Mouse (Mus musculus): ENCODE measurements around the gene Mnd1. TPM values are rescaled to one million over a fixed set of nuclear protein-coding genes. Genes with fewer than 3 reads are reported as not detected.
A peak's percentile ranks its signal among the peaks of the same experiment; 100 is the strongest.

Mnd1 gene
- polyA plus RNA-seq, 1 experiment from 2014 or later: 10.5 TPM

DNA sequence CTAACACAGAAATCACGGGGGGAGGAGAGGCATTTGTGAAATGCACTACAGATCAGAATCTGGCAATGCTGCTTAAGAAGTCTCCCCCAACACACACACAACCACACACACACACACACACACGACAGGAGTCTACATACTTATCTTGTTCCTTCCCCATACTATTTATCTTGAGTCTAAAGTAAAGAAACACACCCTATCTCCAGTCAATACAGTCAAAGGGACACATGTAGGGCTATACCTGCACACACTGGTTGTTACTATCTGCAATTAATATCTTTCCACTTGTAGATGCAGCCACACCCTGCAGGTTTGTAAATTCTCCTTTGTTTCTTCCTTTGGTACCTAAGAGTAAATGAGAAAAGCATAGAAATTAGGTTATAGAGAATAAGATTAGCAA, 22.2 kb upstream of the Mnd1 start:
- no peaks in the 10 kb centered on the region for H3K9me3 ChIP-seq

GRCm38 (mm10) chr3:84175337-84176315, 20.0 kb upstream of the Mnd1 start:
- no peaks in the 10 kb centered on the region for H3K27me3 ChIP-seq
- peak; percentile 82 for ATAC-seq (ENCODE audit: low FRiP score)

More for the DNA sequence above, 22.2 kb upstream of the Mnd1 start:
- no peak for ATAC-seq (ENCODE audit: low FRiP score)
- Histone ChIP-seq H3K9ac (no peak overlapping the region), H3K4me3 (replicated peaks) (no peak overlapping the region), H3K27me3 (no peaks in the 10 kb centered on the region), H3K4me2 (no peak overlapping the region), H3K4me1 (peaks cover 18% of the 10 kb centered on the region), H3K27ac (no peak overlapping the region), H3K36me3 (replicated peaks) (peaks cover 18% of the 10 kb centered on the region)
- 82% methylated on average over 2 of the region's 2 CpGs for WGBS

GRCm38 (mm10) chr3:84173581-84174154, 18.1 kb upstream of the Mnd1 start, which contains the start of gene Gm6525:
TSS of gene Gm6525 (plus strand) at chr3:84174104.
- Histone ChIP-seq H3K27me3 (no peaks in the 10 kb centered on the region), H3K4me2 (no peak within 1 kb of the TSS), H3K9me3 (no peaks in the 10 kb centered on the region), H3K4me3 (replicated peaks) (no peak within 1 kb of the TSS), H3K36me3 (replicated peaks) (peaks cover 50% of the 10 kb centered on the region), H3K9ac (no peak within 1 kb of the TSS), H3K4me1 (peaks cover 5% of the 10 kb centered on the region), H3K27ac (no peak within 1 kb of the TSS)
- 72% methylated on average over 11 of the region's 11 CpGs for WGBS
- no peak for ATAC-seq (ENCODE audit: low FRiP score)

More at GRCm38 (mm10) chr3:84175337-84176315, 20.0 kb upstream of the Mnd1 start:
- peaks cover 38% of the 10 kb centered on the region for H3K36me3 ChIP-seq (replicated peaks)
- no peak overlapping the region for H3K9ac ChIP-seq
- peaks cover 5% of the 10 kb centered on the region for H3K4me1 ChIP-seq
- H3K4me2 ChIP-seq: no peak overlapping the region
- no peak overlapping the region for H3K4me3 ChIP-seq (replicated peaks)
- no peaks in the 10 kb centered on the region for H3K9me3 ChIP-seq
- no peak overlapping the region for H3K27ac ChIP-seq
- WGBS: 54% methylated on average over 7 of the region's 7 CpGs

GRCm38 (mm10) chr3:84172406-84172805, 16.8 kb upstream of the Mnd1 start:
- 0 out of 2 replicates have a peak, but pooled peaks have one; percentile 57 for ATAC-seq (ENCODE audit: low FRiP score)
- Histone ChIP-seq H3K9ac (no peak overlapping the region), H3K4me3 (replicated peaks) (no peak overlapping the region), H3K4me2 (no peak overlapping the region), H3K36me3 (replicated peaks) (peaks cover 48% of the 10 kb centered on the region), H3K9me3 (no peaks in the 10 kb centered on the region), H3K27me3 (no peaks in the 10 kb centered on the region), H3K27ac (no peak overlapping the region), H3K4me1 (peaks cover 5% of the 10 kb centered on the region)
- WGBS: 58% methylated on average over 11 of the region's 11 CpGs

DNA sequence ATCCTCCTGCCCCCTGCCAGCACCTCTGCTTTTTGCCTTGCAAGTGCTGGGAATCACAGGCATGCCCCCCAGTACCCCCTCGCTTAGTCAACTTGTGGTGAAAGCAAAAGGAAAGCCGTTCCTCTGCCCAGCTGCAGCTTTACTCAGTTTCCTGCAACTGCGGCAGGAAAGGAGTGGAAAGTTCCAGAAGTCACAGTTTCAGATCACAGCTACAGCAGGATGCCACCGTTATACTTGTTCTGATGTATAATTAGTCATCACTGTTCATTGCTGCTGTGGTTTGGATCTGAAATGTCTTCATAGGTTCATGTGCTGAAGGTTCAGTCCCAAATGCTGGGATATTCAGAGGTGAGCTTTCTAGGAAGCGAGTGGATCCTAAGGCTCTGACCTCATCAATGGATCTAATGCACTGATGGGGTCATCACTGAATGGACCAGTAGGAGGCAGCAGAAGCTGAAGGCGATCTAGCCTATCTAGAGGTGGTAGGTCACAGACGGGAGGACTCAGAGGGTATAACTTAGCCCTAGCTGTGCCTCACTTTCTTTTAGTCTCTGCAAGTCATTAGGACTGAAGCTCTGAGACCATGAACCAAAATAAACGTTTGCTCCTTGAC, 13.9 kb upstream of the Mnd1 start:
- Histone ChIP-seq H3K27ac (no peak overlapping the region), H3K4me2 (no peak overlapping the region), H3K9ac (no peak overlapping the region), H3K4me1 (no peaks in the 10 kb centered on the region; the same call in 1 of the 2 replicates), H3K36me3 (replicated peaks) (peaks cover 64% of the 10 kb centered on the region), H3K9me3 (no peaks in the 10 kb centered on the region), H3K27me3 (no peaks in the 10 kb centered on the region), H3K4me3 (replicated peaks) (no peak overlapping the region)
- ATAC-seq (ENCODE audit: low FRiP score): no peak
- WGBS: 77% methylated on average over 8 of the region's 8 CpGs

- 91% methylated on average over 6 of the region's 6 CpGs for WGBS
- Histone ChIP-seq H3K27ac (no peak overlapping the region), H3K4me1 (no peaks in the 10 kb centered on the region; the same call in 1 of the 2 replicates), H3K4me2 (no peak overlapping the region), H3K4me3 (replicated peaks) (no peak overlapping the region), H3K27me3 (no peaks in the 10 kb centered on the region), H3K36me3 (replicated peaks) (peaks cover 69% of the 10 kb centered on the region), H3K9ac (no peak overlapping the region), H3K9me3 (no peaks in the 10 kb centered on the region)
- no peak for ATAC-seq (ENCODE audit: low FRiP score)
Observed at GRCm38 (mm10) chr3:84168943-84169342, 13.4 kb upstream of the Mnd1 start.

DNA sequence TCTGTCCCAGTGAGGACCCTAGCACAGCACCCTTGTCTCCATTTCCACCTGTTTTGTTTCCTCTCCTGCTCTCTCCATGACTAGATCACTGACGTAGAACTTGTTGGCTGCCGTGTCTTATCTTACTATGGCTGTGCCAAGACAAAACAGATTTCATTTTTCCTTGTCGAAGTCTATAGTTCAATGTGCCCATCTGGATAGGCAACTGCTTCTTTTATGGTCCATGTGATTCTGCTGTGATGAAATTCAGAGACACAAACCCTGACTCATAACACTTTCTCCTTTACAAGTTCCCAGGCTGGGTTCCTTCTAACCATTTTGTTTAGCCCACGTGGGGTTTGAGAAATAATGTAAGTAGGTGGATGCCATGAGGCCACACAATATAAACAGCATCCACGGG, 10.5 kb upstream of the Mnd1 start:
- ATAC-seq (ENCODE audit: low FRiP score): no peak
- H3K36me3 ChIP-seq (replicated peaks): peaks cover 60% of the 10 kb centered on the region
- no peaks in the 10 kb centered on the region for H3K4me1 ChIP-seq
- no peaks in the 10 kb centered on the region for H3K9me3 ChIP-seq
- no peak overlapping the region for H3K4me3 ChIP-seq (replicated peaks)
- no peak overlapping the region for H3K27ac ChIP-seq
- 95% methylated on average over 5 of the region's 5 CpGs for WGBS
- H3K4me2 ChIP-seq: no peak overlapping the region
- H3K9ac ChIP-seq: no peak overlapping the region
- no peaks in the 10 kb centered on the region for H3K27me3 ChIP-seq

- no peak overlapping the region for H3K27ac ChIP-seq
- ATAC-seq (ENCODE audit: low FRiP score): no peak
- H3K4me2 ChIP-seq: no peak overlapping the region
- H3K9me3 ChIP-seq: no peaks in the 10 kb centered on the region
- WGBS: 96% methylated on average over 3 of the region's 3 CpGs
- H3K4me1 ChIP-seq: no peaks in the 10 kb centered on the region
- H3K36me3 ChIP-seq (replicated peaks): peaks cover 53% of the 10 kb centered on the region
- no peak overlapping the region for H3K9ac ChIP-seq
- no peaks in the 10 kb centered on the region for H3K27me3 ChIP-seq
- no peak overlapping the region for H3K4me3 ChIP-seq (replicated peaks)
Observed at GRCm38 (mm10) chr3:84165391-84165790, 9.8 kb upstream of the Mnd1 start.

- Histone ChIP-seq H3K9ac (no peak overlapping the region), H3K4me1 (peaks cover 12% of the 10 kb centered on the region; the same call in 1 of the 2 replicates), H3K27me3 (no peaks in the 10 kb centered on the region), H3K4me2 (no peak overlapping the region), H3K27ac (no peak overlapping the region), H3K9me3 (no peaks in the 10 kb centered on the region), H3K4me3 (replicated peaks) (no peak overlapping the region), H3K36me3 (replicated peaks) (peaks cover 22% of the 10 kb centered on the region)
- 87% methylated on average over 4 of the region's 4 CpGs for WGBS
- ATAC-seq (ENCODE audit: low FRiP score): no peak
Observed at GRCm38 (mm10) chr3:84157559-84158350, 2.2 kb upstream of the Mnd1 start.

- peaks cover 22% of the 10 kb centered on the region for H3K36me3 ChIP-seq (replicated peaks)
- H3K4me2 ChIP-seq: no peak overlapping the region
- no peaks in the 10 kb centered on the region for H3K27me3 ChIP-seq
- no peak overlapping the region for H3K27ac ChIP-seq
- WGBS: 56% methylated on average over 4 of the region's 4 CpGs
- H3K9me3 ChIP-seq: no peaks in the 10 kb centered on the region
- no peak overlapping the region for H3K4me3 ChIP-seq (replicated peaks)
- ATAC-seq (ENCODE audit: low FRiP score): no peak
- H3K4me1 ChIP-seq: peaks cover 12% of the 10 kb centered on the region; the same call in 1 of the 2 replicates
- no peak overlapping the region for H3K9ac ChIP-seq
Observed at GRCm38 (mm10) chr3:84157011-84157410, 1.4 kb upstream of the Mnd1 start.

DNA sequence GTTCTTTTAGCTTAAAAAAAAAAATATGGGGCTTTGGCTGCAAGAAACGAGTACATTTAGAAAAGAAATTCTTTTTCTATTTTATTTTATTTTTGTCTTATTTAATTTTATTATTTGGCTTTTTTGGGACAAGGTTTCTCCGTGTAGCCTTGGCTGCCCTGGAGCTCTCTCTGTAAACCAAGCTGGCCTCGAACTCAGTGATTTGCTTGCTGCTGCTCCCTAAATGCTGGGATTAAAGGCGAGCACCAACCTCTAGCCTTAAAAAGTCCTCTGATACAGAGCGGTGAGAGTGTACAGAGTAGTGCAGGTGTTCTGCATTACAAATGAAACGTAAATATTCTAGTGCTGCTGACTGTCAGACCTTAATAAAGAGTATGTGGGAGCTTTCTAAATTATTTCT, 519 bp upstream of the Mnd1 start:
- no peaks in the 10 kb centered on the region for H3K9me3 ChIP-seq
- H3K9ac ChIP-seq: no peak overlapping the region
- no peak overlapping the region for H3K4me3 ChIP-seq (replicated peaks)
- WGBS: 56% methylated on average over 6 of the region's 6 CpGs
- peaks cover 14% of the 10 kb centered on the region for H3K36me3 ChIP-seq (replicated peaks)
- H3K4me2 ChIP-seq: peak overlapping the region; percentile 94; the same call in 1 of the 2 replicates
- no peak for ATAC-seq (ENCODE audit: low FRiP score)
- H3K4me1 ChIP-seq: peaks cover 12% of the 10 kb centered on the region; the same call in 1 of the 2 replicates
- no peaks in the 10 kb centered on the region for H3K27me3 ChIP-seq
- no peak overlapping the region for H3K27ac ChIP-seq

Data from forebrain, embryonic 12.5 days (tissue).